15 mouse cellular contexts compared by ENCODE assay signal in the genomic region with DNA sequence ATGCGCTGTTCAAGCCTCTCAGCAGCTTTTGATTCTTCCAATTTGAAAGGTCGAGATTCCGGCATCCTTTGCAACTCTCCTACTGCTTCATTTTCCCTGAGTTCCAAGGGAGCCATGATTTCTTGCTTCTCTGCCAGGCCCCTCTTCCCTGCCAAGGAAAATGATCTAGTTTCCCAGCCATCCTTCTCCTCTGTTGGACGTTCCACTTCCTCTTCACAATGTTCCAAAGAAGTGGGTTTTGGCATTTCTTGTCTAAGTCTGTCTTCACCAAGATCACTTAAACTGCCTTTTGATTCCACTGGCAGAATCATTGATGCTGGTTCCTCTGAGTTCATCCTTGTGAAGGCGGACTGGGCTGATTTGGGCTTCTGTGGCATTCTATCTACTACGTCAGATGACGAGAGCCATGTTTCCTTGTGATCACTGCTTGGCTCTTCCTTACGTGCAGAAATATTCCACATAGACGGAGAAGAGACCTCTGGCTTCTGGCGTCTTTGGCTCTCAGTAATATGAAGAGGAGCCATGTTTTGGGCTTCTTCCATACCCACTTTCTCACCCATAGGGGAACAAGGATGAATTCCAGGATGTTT. TPM values are rescaled to one million over a fixed set of nuclear protein-coding genes. Genes with fewer than 3 reads are reported as not detected.
DNase-seq lines count a peak whose midpoint lies in the region; ATAC-seq and TF ChIP-seq lines count a peak whose summit lies in the region.
"Had no signal": no experiment of that assay in that cellular context is flagged by ENCODE, and none has a peak within 500 bp of the region (broad histone marks: within the 10 kb centered on the region; RNA-seq: fewer than 3 reads in every experiment).

No protein-coding gene starts in this region.

- TF ChIP-seq CTCF in layer of hippocampus, adult 2 months (conservative IDR thresholded peaks at IDR 0.05), result no peak

- H3K9me3 ChIP-seq in embryonic facial prominence, embryonic 14.5 days (ENCODE audit: control insufficient read depth, low read length), result no peaks in the 10 kb centered on the region
- no peaks in the 10 kb centered on the region for H3K9me3 ChIP-seq in embryonic facial prominence, embryonic 10.5 days
- H3K9me3 ChIP-seq in hindbrain, embryonic 14.5 days (ENCODE audit: control insufficient read depth, low read length), result no peaks in the 10 kb centered on the region
- H3K9me3 ChIP-seq in hindbrain, embryonic 10.5 days, result no peaks in the 10 kb centered on the region
- H3K9me3 ChIP-seq: G1E; liver, embryonic 12.5 days; neural tube, embryonic 12.5 days had no signal

- H3K4me3 ChIP-seq in embryonic facial prominence, embryonic 14.5 days (ENCODE audit: low read depth, low read length), result no peak overlapping the region
- no peak overlapping the region for H3K4me3 ChIP-seq in embryonic facial prominence, embryonic 10.5 days
- H3K4me3 ChIP-seq in layer of hippocampus, adult 2 months, result no peak overlapping the region
- H3K4me3 ChIP-seq in hindbrain, embryonic 14.5 days (replicated peaks; ENCODE audit: low read length), result no peak overlapping the region
- no peak overlapping the region for H3K4me3 ChIP-seq in hindbrain, embryonic 10.5 days
- H3K4me3 ChIP-seq: liver, embryonic 12.5 days; neural tube, embryonic 12.5 days had no signal

- H3K9ac ChIP-seq in embryonic facial prominence, embryonic 14.5 days (ENCODE audit: low read depth, low read length), result no peak overlapping the region
- no peak overlapping the region for H3K9ac ChIP-seq in hindbrain, embryonic 14.5 days
- H3K9ac ChIP-seq: liver, embryonic 12.5 days; neural tube, embryonic 12.5 days had no signal

- intact Hi-C loops in gastrocnemius, postnatal 14 days (cut with DNase I; ENCODE audit: low total_unique reads), result no loop called here

- no peaks in the 10 kb centered on the region for H3K27me3 ChIP-seq in embryonic facial prominence, embryonic 14.5 days (replicated peaks; ENCODE audit: control insufficient read depth, insufficient read depth, low read length)
- no peaks in the 10 kb centered on the region for H3K27me3 ChIP-seq in embryonic facial prominence, embryonic 10.5 days (replicated peaks; ENCODE audit: low read depth, poor library complexity, severe bottlenecking)
- H3K27me3 ChIP-seq in hindbrain, embryonic 14.5 days (ENCODE audit: control insufficient read depth, insufficient read depth, low read length), result no peaks in the 10 kb centered on the region
- no peaks in the 10 kb centered on the region for H3K27me3 ChIP-seq in hindbrain, embryonic 10.5 days (ENCODE audit: insufficient read depth, poor library complexity, severe bottlenecking)
- H3K27me3 ChIP-seq: liver, embryonic 12.5 days; neural tube, embryonic 12.5 days had no signal

- no peaks in the 10 kb centered on the region for H3K36me3 ChIP-seq in embryonic facial prominence, embryonic 14.5 days (ENCODE audit: control insufficient read depth, insufficient read depth, low read length)
- no peaks in the 10 kb centered on the region for H3K36me3 ChIP-seq in embryonic facial prominence, embryonic 10.5 days (replicated peaks)
- no peaks in the 10 kb centered on the region for H3K36me3 ChIP-seq in hindbrain, embryonic 14.5 days (replicated peaks; ENCODE audit: control insufficient read depth, insufficient read depth)
- H3K36me3 ChIP-seq in hindbrain, embryonic 10.5 days, result no peaks in the 10 kb centered on the region
- H3K36me3 ChIP-seq: G1E; liver, embryonic 12.5 days; neural tube, embryonic 12.5 days had no signal

- H3K4me1 ChIP-seq in embryonic facial prominence, embryonic 14.5 days (ENCODE audit: control insufficient read depth, insufficient read depth, low read length), result no peaks in the 10 kb centered on the region
- no peaks in the 10 kb centered on the region for H3K4me1 ChIP-seq in embryonic facial prominence, embryonic 10.5 days
- H3K4me1 ChIP-seq in hindbrain, embryonic 14.5 days (replicated peaks; ENCODE audit: control insufficient read depth, insufficient read depth, low read length), result no peaks in the 10 kb centered on the region
- no peaks in the 10 kb centered on the region for H3K4me1 ChIP-seq in hindbrain, embryonic 10.5 days (replicated peaks)
- H3K4me1 ChIP-seq: neural tube, embryonic 12.5 days had no signal

- DNase-seq in embryonic facial prominence, embryonic 14.5 days (ENCODE audit: low spot score), result peak; percentile 6
- DNase-seq in embryonic facial prominence, embryonic 10.5 days (ENCODE audit: low spot score), result no peak
- DNase-seq in layer of hippocampus, adult 2 months (ENCODE audit: low spot score in 2 of 2), result no peak
- DNase-seq in layer of hippocampus, adult 9-10 months (ENCODE audit: low spot score), result no peak
- DNase-seq in cerebellum, adult 9-11 months, result peak; percentile 54
- DNase-seq in gastrocnemius, postnatal 14 days, result peak; percentile 54
- DNase-seq in hindbrain, embryonic 14.5 days (ENCODE audit: low spot score), result no peak
- DNase-seq in hindbrain, embryonic 10.5 days (ENCODE audit: low spot score), result no peak
- DNase-seq: adrenal gland, postnatal 14 days; midbrain, embryonic 14.5 days; thymus, adult 18-20 months had no signal

- no peak overlapping the region for H3K4me2 ChIP-seq in embryonic facial prominence, embryonic 14.5 days (ENCODE audit: low read depth, low read length)
- H3K4me2 ChIP-seq in hindbrain, embryonic 14.5 days (replicated peaks), result no peak overlapping the region
- H3K4me2 ChIP-seq: liver, embryonic 12.5 days; neural tube, embryonic 12.5 days had no signal

- no peak for ATAC-seq in embryonic facial prominence, embryonic 14.5 days (ENCODE audit: low read depth)
- ATAC-seq in hindbrain, embryonic 14.5 days (ENCODE audit: low FRiP score), result no peak
- ATAC-seq: intestine, postnatal 0 days; liver, embryonic 12.5 days had no signal

- no peak overlapping the region for H3K27ac ChIP-seq in embryonic facial prominence, embryonic 14.5 days (replicated peaks; ENCODE audit: low read depth, low read length)
- no peak overlapping the region for H3K27ac ChIP-seq in embryonic facial prominence, embryonic 10.5 days (replicated peaks)
- H3K27ac ChIP-seq in layer of hippocampus, adult 2 months, result 0 out of 2 replicates have a peak overlapping the region, but pooled peaks have one; percentile 0
- no peak overlapping the region for H3K27ac ChIP-seq in hindbrain, embryonic 14.5 days
- H3K27ac ChIP-seq in hindbrain, embryonic 10.5 days, result no peak overlapping the region
- H3K27ac ChIP-seq: liver, embryonic 12.5 days; neural tube, embryonic 12.5 days had no signal

- WGBS in embryonic facial prominence, embryonic 14.5 days, result 88% methylated on average over 10 of the region's 10 CpGs
- 93% methylated on average over 10 of the region's 10 CpGs for WGBS in embryonic facial prominence, embryonic 10.5 days
- WGBS in hindbrain, embryonic 14.5 days, result 94% methylated on average over 10 of the region's 10 CpGs
- 92% methylated on average over 10 of the region's 10 CpGs for WGBS in hindbrain, embryonic 10.5 days

RNA-seq across cellular contexts. Expression of gene Cmya5, which starts 52.6 kb away (rescaled TPM):
- polyA plus RNA-seq in embryonic facial prominence, embryonic 14.5 days (2014; fragmentation: Nextera tagmentation; extraction: Ambion mirVana), result 1.8 and 3.5 TPM in 2 replicates
- 0.01 and 0.04 TPM in 2 replicates for polyA plus RNA-seq in embryonic facial prominence, embryonic 10.5 days (2016; fragmentation: Nextera tagmentation; extraction: Ambion mirVana)
- 1 to 10 TPM; 3.4 to 3.5 TPM for total RNA-seq in layer of hippocampus, adult 2 months (2021)
- 100 to 1,000 TPM; 507 to 599 TPM for total RNA-seq in gastrocnemius, postnatal 14 days (2021)
- polyA plus RNA-seq in hindbrain, embryonic 14.5 days (2014; fragmentation: Nextera tagmentation; extraction: Ambion mirVana), result 0.24 and 0.42 TPM in 2 replicates
- polyA plus RNA-seq in hindbrain, embryonic 10.5 days (2016; fragmentation: Nextera tagmentation; extraction: Ambion mirVana), result 0.01 and 0.02 TPM in 2 replicates
- polyA plus RNA-seq: G1E; liver, embryonic 12.5 days had no signal

Comparison
In these comparisons a context has a peak if more than half of its experiments do, and no peak if none do; other contexts are left out.
1. DNase-seq: peak in embryonic facial prominence, embryonic 14.5 days (single experiment), cerebellum, adult 9-11 months (single experiment) and gastrocnemius, postnatal 14 days (single experiment); none in embryonic facial prominence, embryonic 10.5 days (single experiment), layer of hippocampus, adult 2 months (0 of 2), layer of hippocampus, adult 9-10 months (single experiment), hindbrain, embryonic 14.5 days (single experiment) and hindbrain, embryonic 10.5 days (single experiment).